Mouse (Mus musculus): Measurements from ENCODE around the gene Golph3. TPM values are rescaled to one million over a fixed set of nuclear protein-coding genes. Genes with fewer than 3 reads are reported as not detected.

The Golph3 gene
- polyA plus RNA-seq, 1 experiment = 55.4 TPM

DNA sequence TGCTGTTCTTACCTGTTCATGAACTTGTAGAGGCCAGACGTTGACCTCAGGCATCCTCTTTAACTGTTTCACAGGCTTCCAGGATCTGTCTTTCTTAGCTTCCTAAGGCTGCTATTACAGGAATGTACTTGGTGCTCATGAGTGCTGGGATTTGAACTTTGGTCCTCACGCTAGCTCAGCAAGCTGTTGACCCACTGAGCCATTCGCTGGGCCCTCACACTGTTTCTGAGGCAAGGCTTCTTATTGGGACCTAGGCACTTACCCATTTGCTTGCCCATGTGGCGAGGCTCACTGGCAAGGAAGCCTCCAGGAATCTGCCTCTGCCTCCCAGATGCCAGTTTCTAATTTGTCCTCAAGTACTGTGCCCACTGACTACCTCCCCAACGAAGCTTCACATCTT is 1.4 kb upstream of the Golph3 start:
- peak overlapping the region; percentile 98 for H3K4me2 ChIP-seq (ENCODE audit: low read depth)
- H3K4me3 ChIP-seq = peak overlapping the region; percentile 74

DNA sequence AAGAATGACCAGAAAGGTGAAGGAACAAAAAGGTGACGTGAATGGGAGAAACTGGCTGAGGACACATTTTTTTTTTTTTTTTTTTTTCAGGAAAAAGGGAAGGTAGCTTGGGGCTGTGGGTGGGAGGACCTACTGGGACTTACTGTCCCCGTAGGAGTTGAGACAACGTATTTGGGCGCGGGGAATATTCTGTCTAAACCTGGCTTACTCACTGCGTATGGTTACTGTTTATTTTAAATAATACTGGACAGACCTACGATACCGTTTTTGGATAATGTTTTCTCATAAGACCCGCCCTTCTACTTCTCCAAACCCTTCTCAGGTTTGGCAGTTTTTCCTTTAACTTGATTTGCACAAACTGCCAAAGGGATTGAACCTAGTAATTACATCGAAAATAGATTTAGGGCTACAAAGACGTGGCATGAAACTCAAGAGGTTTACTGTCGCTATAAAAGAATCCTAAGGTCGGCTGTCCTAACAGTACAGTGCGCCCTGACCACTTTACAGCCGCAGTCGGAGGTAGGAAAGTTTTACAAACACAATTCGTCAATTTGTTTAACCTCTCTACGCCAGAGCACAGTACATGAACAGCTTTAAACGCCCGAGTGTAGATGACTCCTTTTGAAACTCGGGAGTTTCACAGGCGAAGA is 684 bp upstream of the Golph3 start:
- Histone ChIP-seq H3K27me3 (ENCODE audit: control insufficient read depth, insufficient read depth, insufficient read length) (no peaks in the 10 kb centered on the region), H3ac (ENCODE audit: control insufficient read depth, insufficient read length) (peak overlapping the region; percentile 86), H3K79me2 (ENCODE audit: control insufficient read depth, insufficient read depth) (peaks cover 39% of the 10 kb centered on the region), H3K4me2 (ENCODE audit: low read depth) (peak overlapping the region; percentile 98), H3K36me3 (ENCODE audit: control insufficient read depth, insufficient read depth) (peaks cover under 1% of the 10 kb centered on the region), H3K4me3 (peak overlapping the region; percentile 74)
- TF ChIP-seq REST (IDR thresholded peaks at IDR 0.05; ENCODE audit: insufficient read depth, insufficient read length) = no peak
- no peak for TF ChIP-seq POLR2AphosphoS2 (IDR thresholded peaks at IDR 0.05; ENCODE audit: insufficient read length, low read depth)
- no peak for TF ChIP-seq USF1 (IDR thresholded peaks at IDR 0.05; ENCODE audit: low read depth)
- TF ChIP-seq SRF (IDR thresholded peaks at IDR 0.05; ENCODE audit: control insufficient read depth, insufficient read length, low read depth) = no peak
- no peak for TF ChIP-seq MYOD1 (IDR thresholded peaks at IDR 0.05; ENCODE audit: control insufficient read depth in 1 of 3, insufficient read length in 2 of 3, low read depth in 2 of 3)
- TF ChIP-seq TCF12 (IDR thresholded peaks at IDR 0.05; ENCODE audit: insufficient read depth, poor library complexity, severe bottlenecking) = no peak
- TF ChIP-seq POLR2A (IDR thresholded peaks at IDR 0.05; ENCODE audit: insufficient read length, low read depth) = no peak
- TF ChIP-seq TCF3 (IDR thresholded peaks at IDR 0.05; ENCODE audit: insufficient read length, low read depth) = no peak
- no peak for TF ChIP-seq CEBPB (IDR thresholded peaks at IDR 0.05; ENCODE audit: insufficient read depth, poor library complexity, severe bottlenecking)

More for the DNA sequence above, 1.4 kb upstream of the Golph3 start:
- Histone ChIP-seq H3K36me3 (ENCODE audit: control insufficient read depth, insufficient read depth) (no peaks in the 10 kb centered on the region), H3K79me2 (ENCODE audit: control insufficient read depth, insufficient read depth) (peaks cover 32% of the 10 kb centered on the region), H3ac (ENCODE audit: control insufficient read depth, insufficient read length) (no peak overlapping the region), H3K27me3 (ENCODE audit: control insufficient read depth, insufficient read depth, insufficient read length) (no peaks in the 10 kb centered on the region)
- TF ChIP-seq TCF12 (IDR thresholded peaks at IDR 0.05; ENCODE audit: insufficient read depth, poor library complexity, severe bottlenecking) (no peak), SRF (IDR thresholded peaks at IDR 0.05; ENCODE audit: control insufficient read depth, insufficient read length, low read depth) (no peak), MYOG (IDR thresholded peaks at IDR 0.05; ENCODE audit: control insufficient read depth in 1 of 3, insufficient read depth in 1 of 3, insufficient read length in 2 of 3, low read depth in 2 of 3) (no peak), TCF3 (IDR thresholded peaks at IDR 0.05; ENCODE audit: insufficient read length, low read depth) (no peak), USF1 (IDR thresholded peaks at IDR 0.05; ENCODE audit: low read depth) (no peak), POLR2A (IDR thresholded peaks at IDR 0.05; ENCODE audit: insufficient read length, low read depth) (no peak), E2F4 (IDR thresholded peaks at IDR 0.05; ENCODE audit: insufficient read depth) (no peak), MYOD1 (IDR thresholded peaks at IDR 0.05; ENCODE audit: control insufficient read depth in 1 of 3, insufficient read length in 2 of 3, low read depth in 2 of 3) (no peak), POLR2AphosphoS2 (IDR thresholded peaks at IDR 0.05; ENCODE audit: insufficient read length, low read depth) (no peak), REST (IDR thresholded peaks at IDR 0.05; ENCODE audit: insufficient read depth, insufficient read length) (no peak), CEBPB (IDR thresholded peaks at IDR 0.05; ENCODE audit: insufficient read depth, poor library complexity, severe bottlenecking) (no peak), MAX (IDR thresholded peaks at IDR 0.05; ENCODE audit: low read depth) (no peak)

DNA sequence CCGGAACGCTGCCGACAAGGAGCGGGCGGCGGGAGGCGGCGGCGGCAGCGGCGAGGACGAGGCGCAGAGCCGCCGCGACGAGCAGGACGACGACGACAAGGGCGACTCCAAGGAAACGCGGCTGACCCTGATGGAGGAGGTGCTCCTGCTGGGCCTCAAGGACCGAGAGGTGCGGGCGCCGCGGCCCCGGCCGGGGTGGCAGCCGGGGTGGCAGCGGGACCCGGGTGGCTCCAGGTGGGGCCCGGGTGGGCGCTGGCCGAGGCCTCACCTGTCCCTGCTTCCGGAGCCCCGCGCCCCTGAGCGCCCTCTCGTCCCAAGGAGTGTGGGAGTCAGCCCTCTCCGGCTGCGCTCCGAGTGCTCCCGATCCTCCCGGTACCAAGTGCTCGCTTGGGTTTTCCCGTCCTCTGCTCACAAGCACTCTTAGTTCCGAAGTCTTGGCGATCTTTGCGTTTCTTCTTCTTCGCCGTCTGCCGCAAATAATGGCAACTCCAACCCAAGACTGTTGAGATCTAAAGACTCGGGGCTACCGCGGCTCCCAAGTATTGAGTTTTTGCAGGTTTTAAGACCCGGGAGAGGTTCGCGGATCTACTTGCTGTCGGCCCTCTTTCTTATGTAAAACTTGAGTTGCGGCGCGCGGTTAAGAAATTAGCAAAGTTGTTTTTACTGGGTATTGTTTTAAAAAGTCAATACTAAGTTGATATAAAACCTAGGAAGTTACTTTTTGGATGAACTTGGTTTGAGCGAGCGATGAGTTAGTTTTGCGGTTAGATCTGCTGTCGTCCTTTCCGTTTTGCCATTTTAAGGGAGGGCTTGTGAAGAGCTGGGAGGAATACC is 755 bp downstream of the Golph3 start, which contains the start of gene 1810049J17Rik:
Gene 1810049J17Rik (minus strand): TSS at position 112 of the 834 bp plus-strand sequence.
- Histone ChIP-seq H3K4me3 (peak within 1 kb of the TSS; percentile 74), H3ac (ENCODE audit: control insufficient read depth, insufficient read length) (peak within 1 kb of the TSS; percentile 86), H3K79me2 (ENCODE audit: control insufficient read depth, insufficient read depth) (peaks cover 53% of the 10 kb centered on the region), H3K27me3 (ENCODE audit: control insufficient read depth, insufficient read depth, insufficient read length) (no peaks in the 10 kb centered on the region), H3K36me3 (ENCODE audit: control insufficient read depth, insufficient read depth) (peaks cover 7% of the 10 kb centered on the region), H3K4me2 (ENCODE audit: low read depth) (peak within 1 kb of the TSS; percentile 98)
- no peak for TF ChIP-seq SRF (IDR thresholded peaks at IDR 0.05; ENCODE audit: control insufficient read depth, insufficient read length, low read depth)
- peak; percentile 28 for TF ChIP-seq POLR2A (IDR thresholded peaks at IDR 0.05; ENCODE audit: insufficient read length, low read depth)

- peaks cover 61% of the 10 kb centered on the region for H3K79me2 ChIP-seq (ENCODE audit: control insufficient read depth, insufficient read depth)
- no peaks in the 10 kb centered on the region for H3K27me3 ChIP-seq (ENCODE audit: control insufficient read depth, insufficient read depth, insufficient read length)
- H3K4me2 ChIP-seq (ENCODE audit: low read depth) = peak overlapping the region; percentile 87
- no peak for TF ChIP-seq TCF12 (IDR thresholded peaks at IDR 0.05; ENCODE audit: insufficient read depth, poor library complexity, severe bottlenecking)
- no peak for TF ChIP-seq MYOD1 (IDR thresholded peaks at IDR 0.05; ENCODE audit: control insufficient read depth in 1 of 3, insufficient read length in 2 of 3, low read depth in 2 of 3)
- no peak for TF ChIP-seq POLR2AphosphoS2 (IDR thresholded peaks at IDR 0.05; ENCODE audit: insufficient read length, low read depth)
- TF ChIP-seq SRF (IDR thresholded peaks at IDR 0.05; ENCODE audit: control insufficient read depth, insufficient read length, low read depth) = no peak
- TF ChIP-seq TCF3 (IDR thresholded peaks at IDR 0.05; ENCODE audit: insufficient read length, low read depth) = no peak
- TF ChIP-seq MYOG (IDR thresholded peaks at IDR 0.05; ENCODE audit: control insufficient read depth in 1 of 3, insufficient read depth in 1 of 3, insufficient read length in 2 of 3, low read depth in 2 of 3) = no peak
- TF ChIP-seq E2F4 (IDR thresholded peaks at IDR 0.05; ENCODE audit: insufficient read depth) = no peak
- peak overlapping the region; percentile 74 for H3K4me3 ChIP-seq
- H3ac ChIP-seq (ENCODE audit: control insufficient read depth, insufficient read length) = peak overlapping the region; percentile 86
- H3K36me3 ChIP-seq (ENCODE audit: control insufficient read depth, insufficient read depth) = peaks cover 7% of the 10 kb centered on the region
These were observed 1.6 kb downstream of the Golph3 start for GRCm38 (mm10) chr15:12322676-12323402.

Data from myocyte (in vitro differentiated cells).